In the genomic region with DNA sequence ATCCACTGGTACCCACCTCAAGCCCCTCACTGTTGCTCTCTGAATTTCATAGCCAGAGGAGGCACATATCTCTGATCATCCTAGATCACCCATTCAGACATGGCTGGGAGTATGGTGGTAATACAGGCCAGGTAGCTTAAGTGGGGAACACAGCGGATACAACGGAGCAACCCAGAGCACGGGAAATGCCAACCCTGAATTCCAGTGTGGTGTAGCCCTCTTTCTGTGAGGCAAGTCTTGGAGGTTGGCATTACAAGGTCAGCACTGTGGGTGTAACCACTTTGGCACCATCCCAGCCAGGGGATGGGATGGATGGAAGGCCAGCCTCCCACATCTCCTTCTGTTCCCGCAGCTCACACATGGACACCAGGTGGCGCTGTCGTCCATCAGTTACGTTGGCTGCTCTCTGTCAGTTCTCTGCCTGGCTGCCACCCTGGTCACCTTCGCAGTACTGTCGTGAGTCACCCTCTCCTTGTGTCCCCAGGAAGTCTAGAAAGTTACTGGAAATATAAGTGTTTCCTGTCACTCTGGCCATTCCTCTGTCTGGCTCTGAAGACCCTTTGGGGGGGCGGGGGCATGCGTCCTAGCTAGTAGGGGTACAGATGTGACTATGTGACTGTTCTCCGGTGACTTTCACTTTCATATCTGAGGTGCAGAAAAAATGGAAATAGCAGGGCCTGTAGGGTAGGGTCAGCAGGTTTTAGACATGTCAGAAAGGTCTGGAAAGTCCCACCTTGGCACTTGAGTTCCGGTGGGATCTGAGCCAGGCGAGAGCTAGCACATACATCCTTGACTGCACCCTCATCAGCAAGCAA, we compare ENCODE assay signal across 8 mouse cellular contexts.
DNase-seq lines count a peak whose midpoint lies in the region; ATAC-seq and TF ChIP-seq lines count a peak whose summit lies in the region.

No protein-coding gene starts in this region.

- no peaks in the 10 kb centered on the region for H3K9me3 ChIP-seq in hindbrain, embryonic 10.5 days
- no peaks in the 10 kb centered on the region for H3K9me3 ChIP-seq in lung, embryonic 16.5 days (ENCODE audit: control insufficient read depth, low read length)

- no peak overlapping the region for H3K4me3 ChIP-seq in cerebellum, adult 2 months (replicated peaks; ENCODE audit: insufficient read depth, low read depth, low read length)
- H3K4me3 ChIP-seq in hindbrain, embryonic 10.5 days: no peak overlapping the region
- H3K4me3 ChIP-seq in lung, embryonic 16.5 days (ENCODE audit: low read length): peak overlapping the region; percentile 24; the same call in 1 of the 2 replicates
- peak overlapping the region; percentile 48 for H3K4me3 ChIP-seq in thymus, adult 2 months (ENCODE audit: control insufficient read depth, insufficient read depth, low read length)

- ATAC-seq in frontal cortex, adult (ENCODE audit: low TSS enrichment): peak; percentile 83
- peak; percentile 69 for ATAC-seq in lung, embryonic 16.5 days (ENCODE audit: low read depth)

- no peaks in the 10 kb centered on the region for H3K27me3 ChIP-seq in cerebellum, adult 2 months (ENCODE audit: control insufficient read depth, insufficient read depth, low read length)
- peaks cover 20% of the 10 kb centered on the region for H3K27me3 ChIP-seq in hindbrain, embryonic 10.5 days (ENCODE audit: insufficient read depth, poor library complexity, severe bottlenecking)
- H3K27me3 ChIP-seq in lung, embryonic 16.5 days (ENCODE audit: control insufficient read depth, insufficient read depth, low read depth, low read length): 0 out of 2 replicates have a peak, but pooled peaks cover 4% of the 10 kb centered on the region
- H3K27me3 ChIP-seq in thymus, adult 2 months (ENCODE audit: control insufficient read depth, insufficient read depth, low read length): no peaks in the 10 kb centered on the region

- H3K9ac ChIP-seq in lung, embryonic 16.5 days (ENCODE audit: low read length): 0 out of 2 replicates have a peak overlapping the region, but pooled peaks have one; percentile 50

- DNase-seq in ES-CJ7 (ENCODE audit: low read depth, low spot score): peak; percentile 74
- DNase-seq in cerebellum, adult 2 months: peak; percentile 78 to 90
- peak; percentile 86 for DNase-seq in hindbrain, embryonic 10.5 days (ENCODE audit: low spot score)
- peak; percentile 68 for DNase-seq in layer of hippocampus, adult 9-11 months
- peak; percentile 43 for DNase-seq in ovary, adult 18-20 months (ENCODE audit: low spot score)
- DNase-seq in thymus, adult 2 months: peak; percentile 78

- no peak overlapping the region for H3K27ac ChIP-seq in cerebellum, adult 2 months (ENCODE audit: insufficient read depth, low read length)
- no peak overlapping the region for H3K27ac ChIP-seq in hindbrain, embryonic 10.5 days
- H3K27ac ChIP-seq in lung, embryonic 16.5 days (ENCODE audit: low read length): no peak overlapping the region
- H3K27ac ChIP-seq in thymus, adult 2 months (ENCODE audit: control insufficient read depth, insufficient read depth, low read length): no peak overlapping the region

- H3K4me2 ChIP-seq in lung, embryonic 16.5 days (ENCODE audit: low read depth, low read length): peak overlapping the region; percentile 39

- no peaks in the 10 kb centered on the region for H3K4me1 ChIP-seq in cerebellum, adult 2 months (ENCODE audit: control insufficient read depth, insufficient read depth, low read length)
- H3K4me1 ChIP-seq in hindbrain, embryonic 10.5 days (replicated peaks): peaks cover 26% of the 10 kb centered on the region
- H3K4me1 ChIP-seq in lung, embryonic 16.5 days (replicated peaks; ENCODE audit: control insufficient read depth, insufficient read depth, low read length): no peaks in the 10 kb centered on the region
- H3K4me1 ChIP-seq in thymus, adult 2 months (replicated peaks; ENCODE audit: control insufficient read depth, insufficient read depth, low read length): peaks cover 6% of the 10 kb centered on the region

- no peaks in the 10 kb centered on the region for H3K36me3 ChIP-seq in hindbrain, embryonic 10.5 days
- no peaks in the 10 kb centered on the region for H3K36me3 ChIP-seq in lung, embryonic 16.5 days (ENCODE audit: control insufficient read depth, insufficient read depth, low read length)
- H3K36me3 ChIP-seq in thymus, adult 2 months (ENCODE audit: control insufficient read depth, insufficient read depth, low read length): no peaks in the 10 kb centered on the region

- peak; percentile 99 for TF ChIP-seq CTCF in cerebellum, adult 2 months (IDR thresholded peaks at IDR 0.05; ENCODE audit: borderline replicate concordance, insufficient read depth, low read depth, low read length)
- peak; percentile 91 for TF ChIP-seq CTCF in thymus, adult 2 months (IDR thresholded peaks at IDR 0.05; ENCODE audit: borderline replicate concordance, control insufficient read depth, extremely low read depth, insufficient read depth, low read length, poor library complexity)

- 46% methylated on average over 14 of the region's 14 CpGs for WGBS in cerebellum, adult 2 months
- WGBS in hindbrain, embryonic 10.5 days: 52% methylated on average over 14 of the region's 14 CpGs
- WGBS in lung, embryonic 16.5 days: 48% methylated on average over 14 of the region's 14 CpGs
- 36% methylated on average over 14 of the region's 14 CpGs for WGBS in thymus, adult 2 months

- no peak for TF ChIP-seq POLR2A in cerebellum, adult 2 months (IDR thresholded peaks at IDR 0.05; ENCODE audit: borderline replicate concordance, insufficient read depth, low read length)
- TF ChIP-seq POLR2A in thymus, adult 2 months (IDR thresholded peaks at IDR 0.05; ENCODE audit: control insufficient read depth, extremely low read depth, insufficient read depth, low read length, poor library complexity): no peak

Comparison
In these comparisons a context has a peak if more than half of its experiments do, and no peak if none do; other contexts are left out.
1. H3K4me3 ChIP-seq: peak in lung, embryonic 16.5 days (single experiment) and thymus, adult 2 months (single experiment); none in cerebellum, adult 2 months (single experiment) and hindbrain, embryonic 10.5 days (single experiment).
2. Peak in every context shown above with its lines, with median percentiles within 50 percentile points of each other: DNase-seq.